In the genomic region with DNA sequence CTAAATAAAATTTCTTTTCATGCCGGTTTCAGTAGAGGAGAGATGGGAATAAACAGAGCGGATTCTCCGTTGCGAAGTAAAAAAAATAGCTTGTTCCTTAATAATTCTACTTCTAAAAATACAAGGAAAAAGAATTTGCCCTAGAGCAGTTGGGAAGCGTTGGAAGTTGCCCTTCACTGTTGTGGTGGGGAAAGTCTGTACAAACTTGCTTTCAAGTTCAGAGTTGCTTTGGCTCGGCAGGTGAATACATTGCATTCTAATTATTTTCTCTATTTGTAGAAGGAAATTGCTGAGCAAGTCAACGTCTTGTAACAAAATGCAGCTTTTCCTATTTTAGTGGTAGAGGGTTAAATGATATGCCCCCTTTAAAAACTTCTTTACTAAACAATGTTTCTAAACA, we compare ENCODE assay signal across 18 mouse cellular contexts. TPM values are rescaled to one million over a fixed set of nuclear protein-coding genes. Genes with fewer than 3 reads are reported as not detected.
DNase-seq lines count a peak whose midpoint lies in the region; ATAC-seq and TF ChIP-seq lines count a peak whose summit lies in the region.
"Had no signal": no experiment of that assay in that cellular context is flagged by ENCODE, and none has a peak within 500 bp of the region (broad histone marks: within the 10 kb centered on the region; RNA-seq: fewer than 3 reads in every experiment).

No protein-coding gene starts in this region.

- peaks cover 9% of the 10 kb centered on the region; the same call in 1 of the 2 replicates for H3K36me3 ChIP-seq in hindbrain, embryonic 12.5 days
- H3K36me3 ChIP-seq in hindbrain, embryonic 10.5 days = peaks cover 18% of the 10 kb centered on the region
- H3K36me3 ChIP-seq in forebrain, embryonic 15.5 days = peaks cover 4% of the 10 kb centered on the region; the same call in 1 of the 2 replicates
- peaks cover 5% of the 10 kb centered on the region; the same call in 1 of the 2 replicates for H3K36me3 ChIP-seq in midbrain, embryonic 16.5 days (ENCODE audit: control insufficient read depth, insufficient read depth, low read length)

- no peak overlapping the region; the same call in 1 of the 2 replicates for H3K27ac ChIP-seq in hindbrain, embryonic 12.5 days
- H3K27ac ChIP-seq in hindbrain, embryonic 10.5 days = no peak overlapping the region
- peak overlapping the region; percentile 97 for H3K27ac ChIP-seq in forebrain, embryonic 15.5 days (replicated peaks)
- H3K27ac ChIP-seq in midbrain, embryonic 16.5 days (ENCODE audit: low read length) = peak overlapping the region; percentile 79
- H3K27ac ChIP-seq: embryonic facial prominence, embryonic 10.5 days; heart, embryonic 13.5 days had no signal

- H3K27me3 ChIP-seq in hindbrain, embryonic 12.5 days = no peaks in the 10 kb centered on the region
- H3K27me3 ChIP-seq in hindbrain, embryonic 10.5 days (ENCODE audit: insufficient read depth, poor library complexity, severe bottlenecking) = no peaks in the 10 kb centered on the region
- H3K27me3 ChIP-seq in forebrain, embryonic 15.5 days = no peaks in the 10 kb centered on the region
- H3K27me3 ChIP-seq in midbrain, embryonic 16.5 days (ENCODE audit: control insufficient read depth, insufficient read depth, low read depth, low read length) = no peaks in the 10 kb centered on the region
- H3K27me3 ChIP-seq: heart, embryonic 13.5 days; Patski had no signal

- H3K9ac ChIP-seq in hindbrain, embryonic 12.5 days = no peak overlapping the region
- H3K9ac ChIP-seq in forebrain, embryonic 15.5 days (replicated peaks) = peak overlapping the region; percentile 53
- H3K9ac ChIP-seq in midbrain, embryonic 16.5 days (ENCODE audit: low read depth, low read length) = peak overlapping the region; percentile 61; the same call in 1 of the 2 replicates
- H3K9ac ChIP-seq: heart, embryonic 13.5 days had no signal

- DNase-seq in hindbrain, embryonic 10.5 days (ENCODE audit: low spot score) = no peak
- DNase-seq in brain, embryonic 14.5 days (ENCODE audit: low read depth) = peak; percentile 55
- no peak for DNase-seq in kidney, postnatal 4 days
- no peak for DNase-seq in adrenal gland, postnatal 25 days
- DNase-seq: gastrocnemius, postnatal 25 days; kidney, postnatal 25 days; liver; lung, postnatal 10 days had no signal

- ATAC-seq in hindbrain, embryonic 12.5 days (ENCODE audit: low FRiP score) = no peak
- ATAC-seq in forebrain, embryonic 15.5 days (replicated peaks) = no peak
- ATAC-seq in midbrain, embryonic 16.5 days = no peak
- ATAC-seq: inflammation-experienced regulatory T-cells, adult 6 months; Patski had no signal

- no peak for TF ChIP-seq POLR2A in brain, embryonic 14.5 days (IDR thresholded peaks at IDR 0.05; ENCODE audit: borderline replicate concordance, extremely low read depth, insufficient read depth, insufficient read length, poor library complexity, severe bottlenecking)

- H3K4me1 ChIP-seq in hindbrain, embryonic 12.5 days = peaks cover 14% of the 10 kb centered on the region
- peaks cover 12% of the 10 kb centered on the region; the same call in 1 of the 2 replicates for H3K4me1 ChIP-seq in hindbrain, embryonic 10.5 days (replicated peaks)
- H3K4me1 ChIP-seq in forebrain, embryonic 15.5 days = peaks cover 27% of the 10 kb centered on the region
- H3K4me1 ChIP-seq in midbrain, embryonic 16.5 days (ENCODE audit: control insufficient read depth, insufficient read depth, low read length) = peaks cover 9% of the 10 kb centered on the region; the same call in 1 of the 2 replicates

- 0 out of 2 replicates have a peak overlapping the region, but pooled peaks have one; percentile 10 for H3K4me3 ChIP-seq in hindbrain, embryonic 12.5 days
- no peak overlapping the region for H3K4me3 ChIP-seq in hindbrain, embryonic 10.5 days
- H3K4me3 ChIP-seq in forebrain, embryonic 15.5 days = peak overlapping the region; percentile 43
- H3K4me3 ChIP-seq in midbrain, embryonic 16.5 days (ENCODE audit: low read depth, low read length) = peak overlapping the region; percentile 40
- H3K4me3 ChIP-seq: embryonic facial prominence, embryonic 10.5 days; heart, embryonic 13.5 days had no signal

- TF ChIP-seq CTCF in brain, embryonic 14.5 days (IDR thresholded peaks at IDR 0.05; ENCODE audit: borderline replicate concordance, extremely low read depth, insufficient read depth, insufficient read length) = no peak

- WGBS in hindbrain, embryonic 12.5 days = 83% methylated on average over 7 of the region's 7 CpGs
- 85% methylated on average over 7 of the region's 7 CpGs for WGBS in hindbrain, embryonic 10.5 days
- WGBS in forebrain, embryonic 15.5 days = 42% methylated on average over 7 of the region's 7 CpGs
- WGBS in midbrain, embryonic 16.5 days = 53% methylated on average over 7 of the region's 7 CpGs

- H3K4me2 ChIP-seq in hindbrain, embryonic 12.5 days (replicated peaks) = peak overlapping the region; percentile 30; the same call in 1 of the 2 replicates
- peak overlapping the region; percentile 50 for H3K4me2 ChIP-seq in forebrain, embryonic 15.5 days (replicated peaks)
- H3K4me2 ChIP-seq in midbrain, embryonic 16.5 days (ENCODE audit: low read length) = peak overlapping the region; percentile 55
- H3K4me2 ChIP-seq: heart, embryonic 13.5 days had no signal

- no peaks in the 10 kb centered on the region for H3K9me3 ChIP-seq in hindbrain, embryonic 12.5 days (replicated peaks)
- no peaks in the 10 kb centered on the region for H3K9me3 ChIP-seq in hindbrain, embryonic 10.5 days
- H3K9me3 ChIP-seq in forebrain, embryonic 15.5 days = no peaks in the 10 kb centered on the region
- H3K9me3 ChIP-seq in midbrain, embryonic 16.5 days (replicated peaks; ENCODE audit: control insufficient read depth, low read length, poor library complexity, severe bottlenecking) = no peaks in the 10 kb centered on the region
- H3K9me3 ChIP-seq: embryonic facial prominence, embryonic 10.5 days had no signal

RNA-seq across cellular contexts. Expression of gene Gm11146, which starts 6.2 kb away (rescaled TPM):
- not detected in 2 replicates for polyA plus RNA-seq in hindbrain, embryonic 12.5 days (2016; fragmentation: Nextera tagmentation; extraction: Ambion mirVana)
- not detected in 2 replicates for polyA plus RNA-seq in hindbrain, embryonic 10.5 days (2016; fragmentation: Nextera tagmentation; extraction: Ambion mirVana)
- polyA plus RNA-seq in brain, embryonic 14.5 days (2012; rRNA removed) = not detected in 2 replicates
- polyA plus RNA-seq in forebrain, embryonic 15.5 days (2015; fragmentation: Nextera tagmentation; extraction: Ambion mirVana) = not detected in 2 replicates
- not detected in 2 replicates for polyA plus RNA-seq in midbrain, embryonic 16.5 days (2015; fragmentation: Nextera tagmentation; extraction: Ambion mirVana)
- not detected in 2 replicates for total RNA-seq in adrenal gland, postnatal 25 days (2021)
- total RNA-seq: gastrocnemius, postnatal 25 days; left cerebral cortex, adult 18-20 months; monocyte, adult 5-6 weeks had no signal
- polyA plus RNA-seq: embryonic facial prominence, embryonic 10.5 days; heart, embryonic 13.5 days; inflammation-experienced regulatory T-cells, adult 6 months; Patski; stomach, embryonic 16.5 days had no signal

Comparison
In these comparisons a context has a peak if more than half of its experiments do, and no peak if none do; other contexts are left out.
1. H3K27ac ChIP-seq: peak in forebrain, embryonic 15.5 days (single experiment) and midbrain, embryonic 16.5 days (single experiment); none in hindbrain, embryonic 12.5 days (single experiment) and hindbrain, embryonic 10.5 days (single experiment).
2. Peak in every context shown above with its lines, with median percentiles within 50 percentile points of each other: H3K4me2 ChIP-seq.